Mouse (Mus musculus) kidney, postnatal 14 days (tissue): ENCODE measurements at regions not wholly inside any gene's neighbourhood (a gene's known extent, or its start where the extent isn't known, plus 50 kb on each side); places are given as distances from the start of the nearest gene placed in this dataset.
A peak's percentile ranks its signal among the peaks of the same experiment; 100 is the strongest.

Source experiments
- DNase-seq: peaks from one replicate; pipeline ENCODE4 v3.0.0; 2022; ENCODE audit warnings: mixed read lengths

DNA sequence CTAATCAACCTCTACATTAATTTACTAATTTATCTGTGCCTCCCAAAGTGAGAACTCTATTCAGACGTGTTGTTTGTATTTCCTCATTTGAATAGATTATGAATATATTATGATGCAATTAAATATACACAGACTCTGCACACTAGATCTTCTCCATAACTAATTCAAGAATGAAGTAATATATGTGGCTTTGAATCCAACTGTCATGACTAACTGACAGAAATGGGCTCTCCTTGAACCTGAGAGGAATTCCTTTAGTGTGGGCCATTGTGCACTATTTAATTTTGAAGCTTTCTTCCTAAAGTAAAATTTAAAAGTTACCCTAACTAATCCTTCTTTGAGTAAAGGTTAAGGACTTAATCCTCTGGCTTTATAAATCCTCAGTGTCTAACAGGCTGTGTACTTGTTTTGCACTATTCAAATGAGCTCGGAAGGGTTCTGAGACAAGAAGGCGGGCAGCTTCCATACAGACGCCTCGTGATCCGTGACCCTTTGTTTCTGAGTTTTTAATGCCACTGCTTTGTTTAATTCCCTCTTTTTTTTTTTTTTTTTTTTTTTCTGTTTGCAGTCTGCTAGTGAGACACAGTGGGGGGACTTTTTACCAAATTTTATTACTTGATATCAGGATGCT, 128.0 kb upstream of the Sox2 start:
- DNase-seq = no peak

DNA sequence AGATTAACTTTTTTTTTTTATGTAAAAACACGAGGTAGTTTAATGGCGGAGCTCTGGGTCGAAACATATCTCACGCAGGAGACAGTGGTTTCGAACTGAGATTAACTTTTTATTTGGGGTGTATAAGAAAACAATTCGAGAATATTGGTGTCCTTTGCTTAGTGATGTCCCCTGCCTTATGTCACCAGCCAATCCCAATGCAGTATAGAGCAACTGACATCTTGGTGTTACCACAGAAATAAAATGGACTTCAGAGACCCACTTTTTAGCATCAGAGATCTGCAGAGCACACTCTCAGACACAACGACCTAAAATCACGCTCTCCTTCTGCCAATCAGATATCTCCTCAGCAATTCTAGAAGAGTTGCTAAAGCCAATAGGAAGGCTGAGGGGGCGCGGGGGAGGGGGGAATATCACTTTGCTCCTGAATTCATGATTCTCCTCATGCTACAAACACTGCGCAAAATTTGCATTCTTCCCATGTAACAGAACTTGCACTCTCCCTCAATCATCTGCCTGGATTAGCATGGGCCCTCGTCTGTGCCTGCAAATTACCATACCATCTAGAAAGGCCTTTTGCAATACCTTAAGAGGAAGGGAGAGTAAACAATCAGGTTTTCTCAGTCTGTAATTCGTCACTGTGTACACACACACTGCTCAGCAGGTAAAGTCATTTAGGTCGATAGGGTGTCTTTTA, 128.7 kb upstream of the Sox2 start:
- DNase-seq = no peak

DNA sequence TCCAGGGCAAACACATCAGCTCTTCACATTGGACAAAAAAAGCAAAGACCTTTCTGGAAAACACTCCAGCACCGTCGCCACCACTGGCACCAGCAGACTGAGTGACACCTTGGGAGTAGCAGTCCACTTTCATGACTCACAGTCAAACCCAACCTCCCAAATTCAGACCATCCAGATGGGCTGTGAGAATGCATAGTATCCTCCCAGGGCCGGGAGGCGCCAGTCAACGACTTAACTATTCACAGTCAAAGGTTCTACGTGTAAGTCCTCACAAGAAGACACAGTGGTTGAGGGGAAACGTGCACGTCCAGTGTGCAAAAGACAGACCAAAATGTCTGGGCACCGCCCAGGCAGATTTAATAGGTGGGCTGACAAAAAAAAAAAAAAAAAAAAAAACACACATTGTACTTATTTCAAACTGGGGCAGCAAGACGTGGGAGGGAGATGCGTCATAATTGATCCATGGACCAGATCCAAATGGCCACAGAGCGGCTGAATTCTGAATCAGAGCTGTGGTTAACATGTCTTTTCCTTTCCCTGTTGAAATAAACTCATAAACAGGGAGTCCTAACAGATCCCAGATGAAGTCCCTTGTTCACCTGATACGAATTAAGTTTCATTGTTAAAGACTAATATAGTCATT, 137.6 kb upstream of the Sox2 start:
- DNase-seq = no peak

DNA sequence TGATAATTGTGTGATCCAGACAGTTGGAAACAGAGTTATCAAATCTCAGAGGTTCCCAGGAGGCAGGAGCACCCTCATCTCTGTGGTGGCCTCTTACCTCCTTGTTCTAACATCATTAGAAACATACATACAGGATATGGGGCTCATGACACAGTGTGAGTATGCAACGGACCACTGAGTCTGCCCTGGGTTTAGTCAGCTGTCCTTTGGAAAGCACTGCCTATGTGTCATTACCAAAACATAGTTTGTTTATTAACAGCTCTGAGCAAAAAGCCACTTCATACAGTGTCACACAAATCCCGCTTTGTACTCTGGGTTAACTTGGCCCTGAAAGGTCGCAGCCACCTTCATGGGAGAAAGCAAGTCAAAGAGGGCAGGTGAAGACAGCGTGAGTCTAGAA, 139.5 kb upstream of the Sox2 start:
- DNase-seq = no peak

DNA sequence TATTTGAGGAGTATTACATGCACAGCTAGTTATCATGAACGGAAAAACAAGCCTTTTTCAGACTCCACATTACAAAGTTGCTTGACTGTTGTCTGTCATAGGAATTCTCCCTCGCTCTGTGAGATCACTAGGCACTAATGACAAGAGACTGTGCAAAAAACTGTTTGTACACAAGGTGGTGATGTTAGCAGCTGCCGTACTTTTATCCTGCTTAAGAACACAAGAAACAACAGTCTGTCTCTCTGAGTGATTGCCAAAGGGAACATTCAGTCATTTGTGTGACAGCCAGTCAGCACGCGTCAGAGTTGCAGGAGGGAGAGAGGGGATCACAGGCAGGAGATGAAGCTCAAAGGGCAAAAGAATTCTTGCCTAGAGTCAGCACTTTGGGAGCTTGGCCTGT, 141.0 kb upstream of the Sox2 start:
- peak; percentile 7 for DNase-seq

DNA sequence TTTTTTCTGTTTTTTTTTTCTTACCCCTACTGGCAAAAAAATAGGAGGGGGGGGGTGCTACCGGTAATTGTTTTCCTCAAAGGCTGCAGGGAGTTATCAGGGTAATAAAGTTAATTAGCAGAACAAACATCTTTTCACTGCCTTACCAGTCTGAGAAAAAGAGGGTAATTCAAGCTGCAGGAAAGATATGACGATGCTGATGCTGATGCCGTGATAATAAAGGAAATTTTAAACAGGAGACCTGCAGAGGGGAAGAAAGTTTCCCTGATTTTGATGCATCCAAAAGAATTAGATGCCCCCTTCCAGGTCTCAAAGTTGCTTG, 145.7 kb upstream of the Sox2 start:
- DNase-seq = no peak

DNA sequence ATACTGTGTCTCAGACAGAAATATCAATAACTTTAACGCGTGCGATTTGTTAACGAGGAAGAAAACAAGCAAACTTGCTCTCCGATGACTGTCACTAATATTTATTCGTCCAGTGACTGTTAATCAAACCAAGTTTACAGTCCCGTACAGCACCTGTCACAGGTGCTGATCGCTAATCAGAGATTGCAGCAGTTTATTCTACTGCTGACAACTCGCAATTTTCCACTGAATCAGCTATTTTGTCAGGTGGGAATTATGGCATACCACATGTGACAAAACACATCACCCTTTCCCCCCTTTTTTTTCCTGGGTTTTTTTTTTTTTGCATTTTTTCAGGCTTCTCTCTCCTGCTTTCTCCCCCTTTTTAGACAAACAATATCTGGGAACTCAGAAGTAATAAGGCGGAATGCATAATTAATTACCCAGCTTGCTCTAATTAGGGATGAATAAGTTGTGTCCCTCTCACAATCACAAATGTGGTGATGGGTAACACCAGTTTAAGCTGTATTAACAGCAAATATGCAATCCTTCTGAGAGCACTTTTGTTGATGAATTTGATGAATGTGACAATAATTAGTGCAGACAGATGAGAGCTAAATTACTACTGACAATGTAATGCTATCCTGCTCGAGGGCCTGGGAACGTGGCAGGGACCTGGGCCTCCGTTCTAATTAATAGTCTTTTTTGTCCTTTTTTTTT, 146.2 kb upstream of the Sox2 start:
- no peak for DNase-seq

DNA sequence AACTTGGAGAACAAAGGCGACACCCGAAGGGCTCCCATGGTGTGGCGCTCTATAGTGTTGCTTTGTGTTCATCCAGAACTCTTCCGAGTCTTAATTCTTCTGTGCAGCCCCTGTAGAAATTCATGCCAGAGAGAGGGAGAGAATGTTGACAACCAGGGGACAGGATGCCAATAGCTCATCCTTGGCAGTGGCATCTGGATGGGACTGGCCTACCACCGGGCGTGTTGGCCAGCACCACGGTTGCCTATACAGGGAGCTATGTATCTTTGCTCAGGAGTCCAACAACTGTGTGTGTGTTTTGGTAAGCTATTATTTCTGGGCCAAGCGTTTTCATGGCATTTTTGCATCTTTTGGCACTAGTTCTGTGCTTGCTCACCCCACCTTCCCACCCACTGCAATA, 153.4 kb upstream of the Sox2 start:
- no peak for DNase-seq

DNA sequence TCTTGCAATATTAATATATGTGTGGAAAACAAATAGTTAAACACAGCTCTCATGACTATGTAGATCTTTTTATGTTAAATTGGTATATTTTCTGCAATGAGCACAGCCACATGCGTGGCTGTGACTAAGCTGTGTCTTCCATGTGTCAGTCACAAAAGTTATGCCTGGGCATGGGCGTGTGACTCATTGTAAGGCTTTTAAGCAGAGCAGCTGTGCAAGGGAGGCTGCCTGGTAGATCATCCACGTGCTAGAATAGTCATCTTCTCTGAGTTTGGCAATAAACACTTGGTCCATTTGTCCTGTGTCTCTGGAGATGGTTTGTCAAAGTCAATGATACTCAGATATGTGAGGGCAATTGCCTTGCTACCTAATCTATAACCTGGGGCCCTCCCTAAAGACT, 154.6 kb upstream of the Sox2 start:
- no peak for DNase-seq

DNA sequence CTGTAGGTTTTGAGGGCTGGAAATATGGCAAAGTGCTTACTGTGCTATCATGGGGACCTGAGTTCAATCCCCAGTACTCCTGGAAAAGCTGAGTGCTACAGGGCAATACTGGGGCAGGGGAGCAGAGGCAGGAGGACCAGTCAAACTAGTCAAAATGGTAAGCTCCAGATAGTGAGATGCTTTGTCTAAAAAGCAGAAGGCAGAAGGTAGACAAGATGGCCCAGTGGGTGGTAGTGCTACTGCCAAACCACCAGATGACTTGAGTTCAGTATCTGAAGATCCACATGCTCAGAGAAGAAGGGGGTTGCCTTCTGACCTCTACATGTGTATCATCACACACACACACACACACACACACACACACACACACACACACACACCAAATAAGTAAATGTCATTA, 156.3 kb upstream of the Sox2 start:
- DNase-seq = no peak

DNA sequence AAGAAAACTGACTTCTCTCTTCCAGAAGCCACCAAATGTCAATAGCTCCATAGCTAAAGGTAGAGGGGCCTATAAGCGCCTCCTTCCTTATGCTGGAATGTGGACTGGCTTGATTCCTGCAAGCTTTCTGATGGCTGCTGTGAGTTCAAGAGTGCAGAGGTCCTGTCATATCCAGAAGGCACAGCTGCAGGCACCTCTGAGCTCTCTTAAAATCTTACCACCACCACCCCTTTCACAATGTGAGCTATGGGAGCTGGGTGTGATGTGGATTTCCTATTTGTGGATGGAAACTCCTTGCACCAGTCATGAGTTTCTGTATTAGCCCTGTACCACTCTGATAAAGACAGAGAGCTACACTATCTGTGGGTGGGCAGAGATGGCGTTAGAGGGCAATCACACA, 161.2 kb upstream of the Sox2 start:
- no peak for DNase-seq

DNA sequence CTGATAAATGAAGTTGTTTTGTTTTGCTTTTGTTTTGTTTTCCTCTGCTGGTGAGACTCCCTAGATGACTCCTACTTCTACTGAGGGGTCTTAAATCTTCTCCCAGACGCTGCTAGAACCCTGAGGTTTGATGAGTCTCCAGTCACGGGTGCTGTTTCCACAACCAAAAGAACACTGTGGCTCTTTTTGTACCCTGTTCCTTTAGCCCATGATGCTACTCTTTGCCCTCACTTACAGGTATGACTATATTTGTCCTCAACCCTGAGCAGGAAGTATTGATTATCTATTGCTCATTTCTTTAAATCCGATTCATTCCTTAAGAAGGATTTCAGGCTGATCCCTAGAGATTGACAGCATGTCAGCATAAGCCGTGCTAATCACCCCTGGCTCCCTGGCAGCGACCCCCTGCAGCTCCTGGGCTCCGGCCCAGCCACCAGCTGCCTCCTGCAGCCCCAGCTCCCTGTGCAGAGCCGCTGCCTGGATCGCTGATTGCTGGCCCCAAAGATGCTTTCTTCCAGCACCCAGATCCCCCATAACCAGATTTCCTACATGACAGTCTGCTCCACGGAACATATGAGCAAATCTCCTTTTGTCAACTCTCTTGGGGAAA, 163.7 kb upstream of the Sox2 start:
- DNase-seq = peak; percentile 3

DNA sequence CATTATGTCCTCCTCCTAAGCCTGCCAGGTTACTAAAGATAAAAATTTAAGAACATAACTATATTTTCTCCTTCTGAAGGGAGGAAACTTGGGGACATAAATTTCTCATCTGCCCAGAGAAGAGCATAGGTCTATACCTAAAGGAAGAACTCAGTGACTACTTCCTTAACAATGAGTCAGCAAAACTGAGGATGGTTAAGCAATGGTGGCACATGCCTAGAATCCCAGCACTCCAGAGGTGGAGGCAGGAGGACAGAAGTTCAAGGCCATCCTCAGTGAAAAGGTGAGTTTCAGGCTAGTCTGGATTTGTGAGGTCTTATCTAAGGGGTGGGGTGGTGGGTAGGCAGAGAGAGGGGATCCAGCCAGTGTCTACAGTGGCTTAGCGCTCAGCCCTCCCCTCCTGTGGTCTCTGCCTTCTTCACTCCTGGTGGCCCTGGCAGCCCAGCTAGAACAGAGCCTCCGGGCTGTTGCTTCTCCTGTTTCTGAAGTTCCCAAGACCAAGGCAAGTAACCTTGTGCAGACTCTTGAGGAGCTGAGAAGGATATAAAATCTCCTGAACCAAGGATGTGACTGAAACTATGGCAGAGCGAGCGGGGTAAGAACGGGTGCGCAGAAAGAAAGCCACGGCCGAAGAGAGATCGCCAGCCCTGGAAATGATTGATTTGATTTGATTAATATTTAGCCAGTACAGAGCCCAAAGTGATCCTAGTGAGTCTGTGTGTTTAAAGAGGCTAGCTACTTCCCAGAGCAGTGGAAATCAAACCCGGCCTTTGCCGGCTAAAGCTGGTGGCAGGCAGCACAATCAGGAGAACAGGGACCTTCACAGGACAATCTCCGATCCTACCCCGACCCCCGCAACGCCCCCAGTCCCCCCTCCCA, 164.6 kb upstream of the Sox2 start:
- peak; percentile 63 for DNase-seq

DNA sequence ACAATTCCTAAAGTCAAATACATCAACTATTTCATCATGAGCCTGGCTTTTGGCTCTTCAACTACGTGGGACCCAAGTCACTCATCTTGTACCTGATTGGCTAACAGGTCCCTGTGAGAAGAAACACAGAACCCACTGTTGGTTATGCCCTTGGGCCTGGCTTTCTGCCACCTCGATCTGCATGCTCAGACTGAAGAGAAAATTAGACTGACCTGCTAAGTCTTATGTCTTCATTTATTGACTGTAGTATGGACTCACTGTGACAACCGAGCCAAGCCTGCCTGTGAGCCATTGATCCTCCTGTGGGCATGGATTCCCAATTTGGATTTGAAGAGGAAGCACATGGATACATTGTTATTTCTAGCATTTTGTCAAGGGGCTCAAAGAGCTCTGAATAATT, 166.3 kb upstream of the Sox2 start:
- DNase-seq = peak; percentile 1

DNA sequence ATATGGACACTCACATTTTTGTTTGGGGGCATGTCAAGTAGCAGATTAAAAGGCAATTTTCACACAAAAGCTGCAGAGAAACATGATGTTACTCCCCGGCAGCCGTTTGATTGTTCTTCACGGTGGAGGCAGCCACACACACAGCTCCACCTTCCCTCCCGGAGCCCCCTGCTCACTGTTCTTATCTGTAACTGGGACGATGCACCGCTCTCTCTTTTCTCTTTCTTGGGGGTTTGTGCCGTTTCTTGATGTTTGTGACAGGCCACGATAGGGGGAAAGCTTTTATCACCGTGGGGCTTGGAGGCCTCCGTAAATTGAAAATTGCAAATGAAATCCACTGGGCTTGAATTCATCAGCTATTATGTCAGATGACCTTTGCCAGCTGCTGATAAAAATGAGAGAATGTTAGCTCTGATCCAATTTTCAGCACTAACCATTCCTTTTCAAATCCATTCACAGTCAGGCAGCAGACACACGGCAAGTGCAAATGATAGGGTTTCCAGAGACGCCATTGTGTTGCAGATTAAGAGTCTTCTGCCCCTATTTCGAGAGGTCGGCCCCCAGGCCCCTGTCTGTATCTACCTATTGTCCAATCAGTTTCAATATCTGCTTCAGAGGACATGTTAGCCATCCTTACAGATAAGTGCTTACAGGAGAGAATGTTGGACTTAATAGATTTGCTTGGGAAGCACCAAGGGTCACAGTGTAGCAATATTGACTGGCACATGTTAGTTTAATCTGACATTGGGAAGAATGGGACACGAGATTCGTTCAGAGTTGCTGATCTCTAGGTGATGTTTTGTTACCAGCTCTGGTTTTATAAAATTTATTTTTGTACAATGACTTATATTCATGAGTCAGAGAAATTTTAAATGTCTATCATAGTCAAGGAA, 168.1 kb upstream of the Sox2 start:
- no peak for DNase-seq

DNA sequence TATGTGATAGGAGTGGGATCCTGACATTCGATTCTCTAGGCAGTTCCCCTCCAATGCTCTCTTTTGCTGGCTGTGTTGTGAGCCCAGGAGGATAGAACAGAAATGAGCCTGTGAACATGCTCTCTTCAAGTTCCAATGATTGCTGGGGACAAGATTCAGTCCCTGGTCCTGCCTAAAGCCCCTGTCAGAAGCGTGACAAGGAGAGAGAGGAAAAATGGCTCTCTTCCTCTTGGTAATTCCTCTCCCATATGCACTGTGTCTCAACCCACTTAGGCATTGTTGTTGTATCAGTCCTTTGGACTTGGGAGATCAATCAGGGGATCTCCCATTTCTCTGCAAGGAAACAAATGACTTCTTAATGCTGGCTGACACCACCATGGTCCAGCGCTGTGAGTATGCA, 168.9 kb upstream of the Sox2 start:
- DNase-seq = no peak

DNA sequence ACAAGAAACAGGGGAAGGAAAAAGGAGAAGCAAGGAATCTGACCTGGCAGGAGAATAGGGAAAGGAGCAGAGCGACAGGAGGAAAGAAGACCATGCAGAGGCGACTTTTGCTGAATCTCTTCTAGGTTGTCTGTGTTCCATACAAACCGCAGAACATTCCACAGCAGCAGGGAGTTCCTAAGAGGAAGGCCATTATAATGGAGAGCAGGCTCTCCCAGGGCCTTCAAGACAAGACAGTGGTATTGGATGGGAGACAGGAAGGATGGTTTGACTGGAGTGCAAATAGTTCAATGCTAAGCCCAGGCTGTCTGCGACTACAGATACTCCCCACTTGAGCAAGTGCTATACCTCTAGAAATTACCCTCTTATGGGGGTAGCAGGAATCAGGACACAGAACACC, 176.1 kb upstream of the Sox2 start:
- no peak for DNase-seq

DNA sequence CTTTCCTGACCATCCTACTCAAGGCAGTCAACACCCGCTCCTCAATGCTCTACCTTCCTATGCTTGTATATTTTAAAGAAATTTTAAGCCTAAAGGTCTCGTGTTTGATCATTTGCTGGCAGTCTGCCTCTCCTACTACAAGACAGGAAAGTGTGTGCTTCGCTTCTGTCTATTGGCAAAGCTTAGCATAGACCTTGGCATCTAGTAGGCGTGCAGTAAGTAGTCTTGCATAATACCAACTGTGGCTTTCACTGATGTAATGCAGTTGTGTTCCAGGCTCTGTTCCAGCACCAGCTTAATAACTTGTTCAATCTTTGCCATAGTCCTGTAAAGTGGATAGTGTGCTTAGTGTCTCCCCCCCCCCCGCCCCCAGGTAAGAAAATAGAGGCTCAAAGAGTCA, 179.5 kb upstream of the Sox2 start:
- DNase-seq = no peak

DNA sequence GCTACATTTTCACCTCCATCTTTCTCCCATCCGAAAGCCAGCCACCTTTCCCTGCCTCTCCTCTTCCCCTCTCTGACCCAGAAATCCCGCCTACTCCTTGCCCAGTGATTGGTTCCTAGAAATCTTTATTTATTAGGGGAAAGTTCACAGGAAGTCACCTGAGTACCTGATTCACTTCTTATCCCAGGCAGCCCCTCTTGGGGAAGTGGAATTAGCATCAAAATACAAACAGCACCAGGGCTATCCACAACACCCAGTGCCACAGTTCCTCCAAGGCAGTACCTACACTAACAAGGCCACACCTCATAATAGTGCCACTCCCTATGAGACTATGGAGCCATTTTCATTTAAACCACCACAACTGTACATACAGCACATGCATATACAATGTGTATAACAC, 180.3 kb upstream of the Sox2 start:
- DNase-seq = no peak

DNA sequence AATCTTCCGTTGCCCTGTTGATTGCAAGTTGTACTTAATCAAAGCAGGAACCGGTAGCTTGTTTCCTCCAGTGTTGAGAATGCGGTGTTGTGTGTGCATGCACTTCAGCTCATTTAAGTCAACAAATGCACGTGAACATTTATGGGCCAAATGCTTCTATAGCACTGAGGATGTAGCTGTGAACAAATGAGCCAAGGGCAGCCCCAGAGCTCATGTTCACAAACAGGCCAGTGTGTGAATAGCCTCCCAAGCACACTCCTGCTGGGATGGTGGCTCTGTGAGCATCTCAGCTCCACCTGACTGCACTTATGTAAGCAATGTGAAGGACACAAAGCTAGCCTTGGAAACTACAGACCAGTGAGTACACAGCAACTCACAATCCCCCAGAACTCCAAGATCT, 183.9 kb upstream of the Sox2 start:
- no peak for DNase-seq

DNA sequence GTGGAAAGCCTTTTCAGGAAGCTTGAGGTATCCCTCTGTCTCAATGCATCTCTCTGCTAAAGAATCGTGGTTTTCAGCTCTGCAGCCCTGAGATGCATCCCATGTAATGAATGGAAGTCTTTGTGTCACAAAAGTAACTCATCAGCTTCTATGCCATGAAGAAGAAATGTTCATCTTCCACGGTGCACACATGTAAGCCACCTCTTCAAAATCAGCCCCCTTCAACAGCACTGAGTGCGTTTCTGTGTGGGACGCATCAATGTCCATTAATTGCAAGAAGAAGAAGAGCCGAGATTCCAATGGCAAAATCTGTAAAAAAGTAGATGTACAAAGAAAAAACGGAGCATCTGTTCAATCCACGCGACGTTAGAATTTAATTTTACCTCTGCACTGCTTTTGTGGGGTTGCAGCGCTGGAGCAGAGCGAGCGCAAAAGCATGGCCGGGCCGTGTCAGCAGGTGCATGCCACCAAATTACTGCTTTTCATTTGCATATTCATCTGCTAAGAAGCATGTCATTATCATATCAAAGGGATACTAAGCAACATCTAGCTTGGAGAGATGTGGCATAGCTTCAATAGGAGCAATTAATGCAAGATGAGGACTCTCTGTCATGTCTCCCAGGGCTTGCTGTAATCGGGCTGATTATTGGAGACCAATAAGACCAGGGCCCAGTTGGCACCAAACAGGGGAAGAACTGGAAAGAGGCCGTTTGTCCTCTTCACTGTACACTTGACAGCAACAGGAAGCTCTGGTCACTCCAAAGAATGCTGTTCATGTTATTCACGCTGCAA, 185.0 kb upstream of the Sox2 start:
- DNase-seq = no peak
